Mouse (Mus musculus) right cerebral cortex, postnatal 10 days (tissue): Measurements from ENCODE around the gene Clip3.

Source experiments
- DNase-seq, 2 experiments: peaks; one replicate each; pipeline ENCODE4 v3.0.0; 2021; ENCODE audit warnings: low spot score in 2 of 2

Clip3 gene

DNA sequence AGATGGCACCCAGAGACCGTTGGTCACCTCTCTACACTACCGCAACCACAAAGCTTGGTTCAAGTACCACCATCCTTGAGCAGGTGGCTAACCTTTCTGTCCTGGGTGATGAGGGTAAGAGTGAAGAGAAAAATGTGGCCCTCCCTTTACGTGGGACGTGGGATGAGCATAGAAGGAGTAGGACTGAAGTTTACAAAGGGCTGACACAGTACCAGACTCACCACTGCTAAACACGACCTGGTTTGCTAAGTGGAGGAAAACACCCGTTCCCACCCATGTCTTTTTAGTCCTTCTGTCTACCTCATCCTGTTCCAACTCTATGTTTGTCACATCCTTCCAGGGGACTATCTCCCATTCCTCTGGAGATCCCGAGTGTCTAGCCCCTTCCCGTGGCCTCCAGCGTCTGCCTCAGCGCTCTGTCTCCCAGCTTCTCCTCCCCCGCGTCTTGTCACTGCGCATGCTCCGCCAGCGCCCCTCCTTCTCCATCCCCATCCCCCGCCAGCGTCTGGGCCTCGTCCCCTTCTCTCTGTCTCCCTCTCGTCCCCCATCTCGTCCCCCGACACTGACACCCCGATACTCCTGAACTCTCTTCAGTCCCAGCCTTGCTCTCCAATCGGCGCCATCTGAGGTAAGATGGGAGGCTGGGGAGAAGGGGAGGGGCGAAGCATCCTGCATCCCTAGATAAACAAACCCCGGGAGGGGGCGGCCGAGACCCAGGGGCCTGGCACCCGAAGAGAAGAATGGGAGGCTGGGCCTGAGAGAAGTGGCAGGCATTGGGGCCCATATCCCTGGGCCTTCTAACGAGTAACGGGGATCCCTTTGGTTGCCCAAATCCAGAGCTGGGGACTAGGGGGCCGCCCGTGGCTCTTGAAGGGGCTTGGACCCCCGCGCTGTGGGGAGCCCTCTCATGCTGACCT is at the start of gene Clip3:
TSS of gene Clip3 (plus strand) at position 514 of the 917 bp plus-strand sequence.
- peak; percentile 94 to 95 for DNase-seq

DNA sequence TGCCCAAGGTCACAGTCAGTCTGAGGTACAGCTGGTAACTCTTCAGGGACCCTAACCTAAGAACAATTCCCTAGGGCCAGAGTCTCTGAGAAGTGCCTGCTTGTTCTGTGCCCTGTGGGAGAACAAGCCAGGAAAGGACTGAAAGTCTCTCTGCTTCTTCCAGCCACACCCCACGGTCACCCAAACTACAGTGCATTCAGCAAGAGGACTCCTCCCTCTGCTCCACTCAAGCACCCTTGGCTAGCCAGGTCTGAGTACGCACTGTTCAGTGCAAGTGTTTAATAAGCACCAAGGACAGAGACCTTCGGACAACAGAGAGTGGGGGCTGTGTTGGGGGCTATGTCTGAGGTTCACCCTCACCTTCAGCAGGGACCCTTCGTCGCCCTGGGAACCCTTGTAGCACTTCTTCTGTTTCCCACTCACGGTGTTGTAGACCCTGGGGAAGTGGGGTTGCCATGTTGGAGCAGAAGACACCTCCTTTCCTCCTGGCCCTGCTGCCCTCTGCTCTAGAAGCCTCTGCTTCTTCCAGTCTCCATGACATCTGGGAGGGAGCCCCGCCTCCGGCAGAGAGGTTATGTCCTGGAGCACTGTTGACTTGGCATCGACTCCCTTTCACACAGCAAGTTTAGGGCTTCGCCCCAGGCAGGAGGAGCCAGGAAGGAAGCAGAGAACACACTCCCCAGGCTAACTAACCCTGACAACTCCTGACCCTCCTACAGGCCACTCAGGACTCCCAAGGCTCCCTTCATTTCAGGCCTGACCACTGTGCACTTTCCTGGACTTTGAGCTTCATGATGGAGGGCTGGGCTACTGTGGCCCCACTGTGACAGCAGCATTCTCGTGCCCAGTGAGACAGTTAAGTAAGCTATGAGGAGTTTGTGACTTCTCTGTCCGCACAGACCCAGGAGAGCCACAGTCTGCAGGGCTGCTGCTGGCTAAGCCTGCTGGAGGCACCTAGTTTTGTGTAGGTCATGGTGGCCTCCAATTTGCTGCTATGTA is 39.3 kb upstream of the Clip3 start:
- no peak for DNase-seq

DNA sequence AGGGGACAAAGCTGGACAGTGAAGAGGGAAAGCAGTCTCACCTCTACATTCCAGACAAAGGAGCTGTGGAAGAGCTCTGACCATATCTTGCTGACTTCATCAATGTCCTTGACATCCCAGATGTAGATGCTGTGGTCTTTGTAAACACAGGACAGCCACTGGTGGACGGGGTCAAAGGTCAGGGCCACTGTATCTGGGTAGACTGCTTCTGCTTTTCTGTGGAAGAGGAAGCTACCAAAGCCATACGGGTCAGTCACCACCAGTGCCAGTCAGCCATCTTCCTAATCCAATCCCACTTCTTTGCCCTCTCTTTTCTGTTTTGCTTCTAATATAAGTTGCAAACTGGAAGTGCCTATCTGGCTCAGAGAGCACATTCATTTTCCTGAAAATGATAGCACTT is 26.5 kb upstream of the Clip3 start:
- no peak for DNase-seq

- DNase-seq: no peak
Measured at GRCm38 (mm10) chr7:30265531-30265930, 26.0 kb upstream of the Clip3 start.

DNA sequence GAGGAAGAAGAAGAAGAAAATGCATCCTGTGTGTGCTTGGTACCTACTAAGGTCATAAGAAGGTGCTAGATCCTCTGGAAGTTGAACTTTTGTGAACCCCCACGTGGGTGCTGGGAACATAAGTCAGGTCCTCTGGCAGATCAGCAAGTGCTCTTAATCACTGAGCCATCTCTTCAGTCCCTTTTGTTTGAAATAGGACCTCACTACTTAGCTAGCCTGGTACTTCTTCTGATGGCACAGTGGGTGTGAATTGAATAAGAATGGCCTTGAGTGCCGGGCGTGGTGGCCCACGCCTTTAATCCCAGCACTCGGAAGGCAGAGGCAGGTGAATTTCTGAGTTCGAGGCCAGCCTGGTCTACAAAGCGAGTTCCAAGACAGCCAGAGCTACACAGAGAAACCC is 25.6 kb upstream of the Clip3 start:
- no peak for DNase-seq

DNA sequence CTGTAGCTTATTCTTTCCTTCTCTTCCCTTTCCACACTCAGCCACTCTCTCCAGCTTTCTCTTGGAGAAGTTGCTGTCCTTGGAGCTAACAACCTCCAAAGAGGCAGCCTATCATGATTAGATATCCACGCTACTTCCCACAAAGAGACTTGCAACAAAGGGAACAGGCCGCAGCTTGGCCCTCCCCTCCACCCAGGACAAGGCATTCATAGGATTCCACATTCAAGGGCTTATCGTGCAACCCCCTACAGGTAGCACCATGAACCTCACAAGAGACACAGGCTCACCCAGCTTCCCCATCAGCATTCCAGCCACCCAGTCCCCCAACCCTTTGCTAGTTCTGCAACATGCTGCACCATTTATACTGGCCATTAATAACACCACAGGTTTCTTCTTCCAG is 24.7 kb upstream of the Clip3 start:
- DNase-seq: no peak

DNA sequence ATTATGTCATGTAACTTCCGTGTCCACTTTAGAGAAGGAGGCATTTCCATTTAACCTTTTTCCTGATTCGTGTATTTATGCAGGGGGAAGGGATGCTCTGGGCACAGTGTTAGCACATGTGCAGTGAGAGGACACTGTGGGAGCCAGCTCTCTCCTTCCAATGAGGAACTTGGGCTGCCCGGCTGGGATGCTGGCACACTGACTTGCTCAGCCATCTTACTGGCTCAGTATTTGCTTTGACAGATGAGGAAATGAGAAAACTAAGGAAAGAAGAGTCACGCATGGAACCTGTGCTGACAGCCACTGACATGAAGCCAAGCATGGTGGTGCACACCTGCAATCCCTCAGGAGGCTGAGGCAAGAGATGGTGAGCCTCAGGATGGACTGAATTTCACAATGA is 21.9 kb upstream of the Clip3 start:
- DNase-seq: no peak

DNA sequence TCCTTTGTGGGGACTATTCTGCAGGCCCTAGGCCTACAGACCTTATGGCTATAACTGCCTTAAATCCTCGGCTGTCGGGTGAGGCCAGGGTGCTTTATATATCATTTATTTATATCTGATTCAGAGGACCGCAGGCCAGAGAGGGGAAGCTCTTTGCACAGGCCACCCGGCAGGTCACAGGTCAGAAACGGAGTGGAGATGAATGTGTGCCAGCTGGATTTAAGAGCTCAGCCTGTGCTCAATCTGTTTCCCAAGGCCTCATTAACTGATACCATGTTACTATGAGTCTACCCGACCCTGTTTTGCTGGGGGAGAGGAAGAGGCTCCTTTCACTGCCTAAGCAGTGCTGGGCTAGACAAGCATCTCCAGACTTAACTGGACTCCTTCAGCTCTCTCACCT is 17.1 kb upstream of the Clip3 start:
- no peak for DNase-seq

DNA sequence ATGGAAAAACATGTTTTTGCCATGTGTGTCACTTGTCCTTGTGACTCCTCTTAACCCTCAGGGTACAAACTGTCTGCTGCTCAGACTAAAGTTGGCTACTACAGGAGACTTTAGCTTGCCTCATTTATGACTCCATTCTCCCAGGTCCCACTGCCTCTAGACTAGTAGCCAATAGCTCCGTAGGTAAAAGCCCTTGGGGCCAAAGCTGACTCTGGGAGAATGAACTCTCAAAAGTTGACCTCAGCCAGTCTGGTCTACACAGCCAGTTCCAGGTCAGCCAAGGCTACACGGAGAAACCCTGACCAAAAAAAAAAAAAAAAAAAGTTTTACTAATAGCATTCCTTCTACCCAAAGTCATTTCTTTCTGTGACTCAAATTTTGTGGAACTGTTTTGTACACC is 12.6 kb upstream of the Clip3 start:
- DNase-seq: no peak

- no peak for DNase-seq
Measured at GRCm38 (mm10) chr7:30279536-30279935, 12.0 kb upstream of the Clip3 start.

- peak; percentile 94 to 95 for DNase-seq
Measured at GRCm38 (mm10) chr7:30279951-30280669, 11.4 kb upstream of the Clip3 start, which contains the start of the genes Thap8 and Wdr62. Gene Thap8 (plus strand): TSS chr7:30280094. Gene Wdr62 (minus strand): TSS chr7:30280419.

DNA sequence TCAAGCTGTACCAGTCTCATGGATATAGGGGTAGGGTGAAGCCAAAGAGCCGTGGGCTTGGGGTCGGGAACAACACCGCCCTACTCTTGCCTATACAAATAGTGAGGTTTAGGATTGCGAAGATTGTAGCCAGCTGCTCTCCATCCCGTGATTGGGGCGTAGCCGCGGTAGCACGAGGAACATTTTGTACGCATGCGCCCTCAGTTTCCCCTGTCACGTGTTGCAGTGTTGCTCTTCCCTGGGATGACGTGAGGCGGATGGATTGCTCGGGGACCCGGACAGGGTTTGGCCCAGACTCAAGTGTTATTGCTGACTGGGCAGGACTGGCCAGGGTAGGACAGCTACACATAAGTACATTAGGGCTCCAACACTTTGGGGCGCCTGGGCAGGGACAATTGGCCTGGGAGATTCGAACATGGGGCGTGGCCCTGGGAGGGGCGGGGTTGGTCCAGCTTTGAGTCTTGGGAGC is 10.8 kb upstream of the Clip3 start:
- peak; percentile 93 to 94 for DNase-seq

DNA sequence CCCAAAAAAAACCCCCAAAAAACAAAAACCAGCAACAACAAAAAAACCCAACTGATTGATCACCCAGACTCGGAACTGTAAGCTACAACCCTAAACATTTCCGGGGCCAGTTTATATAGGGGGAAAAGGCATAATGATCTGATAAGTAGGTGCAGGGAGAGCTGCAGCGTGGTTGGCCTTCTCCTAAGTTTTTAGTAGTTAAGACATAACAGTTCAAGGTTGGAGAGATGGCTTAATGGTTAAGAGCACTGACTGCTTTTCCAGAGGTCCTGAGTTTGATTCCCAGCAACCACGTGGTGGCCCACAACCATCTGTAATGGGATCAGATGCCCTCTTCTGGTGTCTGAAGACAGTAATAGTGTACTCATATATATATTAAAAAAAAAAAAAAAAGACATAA is 10.0 kb upstream of the Clip3 start:
- no peak for DNase-seq

DNA sequence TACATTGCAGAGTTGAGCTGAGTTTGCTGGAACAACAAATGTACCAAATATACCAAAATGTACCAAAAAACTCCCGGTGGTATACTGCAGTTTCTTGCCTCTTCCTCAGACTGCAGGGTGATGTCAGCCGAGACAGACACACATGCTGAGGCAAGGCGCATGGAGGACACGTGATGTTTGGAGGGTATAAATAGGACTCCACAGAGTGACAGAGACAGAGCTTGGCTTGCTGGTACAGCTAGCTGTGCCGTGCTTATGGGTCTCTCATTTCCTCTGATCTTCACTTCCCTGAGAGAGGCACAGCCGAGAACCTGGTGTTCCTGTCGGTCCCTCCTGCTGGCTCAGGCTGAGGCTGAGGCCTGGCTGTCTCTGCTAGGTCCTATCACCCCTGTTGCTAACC is 8.8 kb upstream of the Clip3 start:
- peak in 1 of 2 experiments; percentile 46 for DNase-seq

DNA sequence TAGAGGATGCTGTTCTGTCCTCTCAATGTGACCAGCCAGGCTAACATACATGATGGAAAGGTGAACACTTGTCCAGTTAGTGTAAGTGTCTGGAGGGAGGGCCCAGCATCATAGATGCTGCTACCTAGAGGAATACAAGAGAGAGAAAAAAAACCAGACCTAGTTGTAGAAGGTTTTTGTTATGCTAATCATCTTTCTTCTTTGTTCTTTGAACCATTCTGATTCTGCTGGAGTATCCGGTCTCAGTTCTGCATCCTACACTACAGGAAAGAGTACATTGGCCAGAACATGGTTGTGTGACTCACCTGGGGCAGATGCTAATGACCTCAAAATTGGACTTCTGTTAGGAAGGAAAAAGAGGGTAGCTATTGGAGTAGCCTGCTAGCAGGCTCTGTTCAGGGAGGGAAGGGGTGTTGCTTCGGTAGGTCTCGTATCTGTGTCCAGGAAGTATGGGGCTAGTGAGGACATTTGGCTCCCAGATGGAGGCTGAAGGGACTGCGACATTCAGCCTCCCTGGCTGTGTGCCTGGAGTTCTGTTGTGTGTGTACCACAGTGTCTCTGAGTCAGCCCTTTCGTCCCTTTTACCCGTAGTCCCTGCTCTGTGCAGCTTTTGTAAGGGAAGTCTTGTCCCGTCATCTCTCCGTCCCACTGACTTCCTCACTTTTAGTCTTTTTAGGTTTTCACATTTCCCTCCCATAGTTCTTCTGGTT is 4.7 kb upstream of the Clip3 start:
- peak; percentile 69 to 72 for DNase-seq

DNA sequence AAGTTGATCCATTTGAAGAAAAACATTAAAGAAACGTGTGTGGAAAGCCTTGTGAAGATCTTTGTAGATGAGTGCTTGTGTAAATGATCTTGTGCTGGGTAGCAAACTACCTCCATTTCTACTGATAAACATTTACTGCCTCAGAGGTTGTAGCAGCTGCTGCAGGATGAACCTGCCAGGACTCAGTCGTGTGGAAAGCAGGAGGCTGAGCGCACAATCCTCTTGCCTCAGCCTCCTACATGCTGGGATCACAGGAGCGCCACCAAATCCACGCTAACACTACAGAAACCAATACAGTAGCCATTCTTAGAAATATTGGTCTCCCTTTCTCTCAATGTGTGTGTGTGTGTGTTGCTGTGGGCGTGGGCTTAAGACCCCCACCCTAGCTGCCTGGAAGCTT is 3.5 kb upstream of the Clip3 start:
- DNase-seq: no peak

- no peak for DNase-seq
Measured at GRCm38 (mm10) chr7:30289071-30289713, 2.3 kb upstream of the Clip3 start.

DNA sequence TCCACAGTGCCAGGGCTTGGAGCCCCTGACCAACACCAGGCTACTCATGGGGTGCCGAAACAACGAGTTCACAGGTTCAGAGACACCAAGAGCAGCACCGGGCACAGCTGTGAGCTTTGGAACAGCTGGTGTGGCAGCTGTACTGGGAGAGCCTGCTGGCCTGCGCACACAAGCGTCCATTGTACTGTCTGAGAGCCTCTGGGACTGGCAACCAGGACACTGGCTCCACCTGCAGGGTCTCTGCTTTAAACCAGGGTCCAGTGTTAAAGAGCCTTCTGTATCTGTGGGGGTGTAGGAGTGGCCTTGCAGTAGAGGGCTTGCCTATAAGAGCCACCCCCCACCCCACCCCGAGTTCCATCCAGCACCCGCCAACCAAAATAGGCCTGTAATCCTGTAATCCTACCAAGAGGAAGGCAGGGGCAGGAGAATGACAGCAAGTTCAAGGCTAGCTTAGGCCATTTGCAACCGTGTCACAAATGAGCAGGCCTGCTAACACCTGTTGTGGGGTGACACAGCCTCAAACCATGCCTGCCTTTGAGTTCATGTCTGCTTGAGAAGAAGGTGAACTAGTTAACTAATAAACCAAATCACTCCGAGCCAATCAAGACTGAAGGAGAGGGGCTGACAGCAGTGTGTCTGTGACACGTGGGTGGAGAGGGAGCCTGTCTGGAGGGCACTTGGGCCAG is 1.7 kb upstream of the Clip3 start:
- peak; percentile 71 to 80 for DNase-seq

DNA sequence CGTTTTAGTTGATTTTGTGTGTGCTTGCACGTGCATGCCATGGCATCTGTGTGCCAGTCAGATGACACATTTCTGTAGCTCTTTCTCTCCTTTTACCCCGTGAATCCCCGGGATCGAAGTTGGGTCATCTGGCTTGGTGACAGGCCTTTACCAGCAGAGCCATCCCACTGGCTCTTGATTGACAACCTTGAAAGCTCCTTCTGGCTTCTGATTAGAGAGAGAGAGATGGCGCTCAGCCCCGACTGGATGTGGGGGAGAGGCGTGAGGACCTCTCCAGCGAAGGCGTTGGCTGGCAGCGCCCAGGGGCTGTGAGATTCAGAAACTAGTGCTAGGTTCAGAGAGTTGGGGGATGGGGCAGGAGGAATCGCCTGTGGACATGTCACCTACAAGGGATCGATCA is 2.3 kb downstream of the Clip3 start:
- DNase-seq: peak; percentile 58 to 63

- no peak for DNase-seq
Measured at GRCm38 (mm10) chr7:30294296-30294695, 2.8 kb downstream of the Clip3 start.
